Mouse (Mus musculus) intestine, embryonic 15.5 days (tissue): ENCODE data around the gene Rxra. TPM values are rescaled to one million over a fixed set of nuclear protein-coding genes. Genes with fewer than 3 reads are reported as not detected.

Source experiments
- ATAC-seq: fragments of 200-750 bp; cut with Nextera tagmentation; 2 replicates; pipeline ENCODE4 v1.8.0; 2017; ENCODE audit warnings: moderate TSS enrichment, moderate library complexity
- H3K27ac ChIP-seq: fragments of 300-500 bp; sonication (generic); 2 replicates; pipeline ENCODE4 v1.5.1; 2015; ENCODE audit warnings: mild to moderate bottlenecking, inconsistent platforms
- H3K27me3 ChIP-seq: fragments of 300-500 bp; sonication (generic); replicated peaks from 2 replicates; pipeline ENCODE4 v1.6.1; 2015; ENCODE audit warnings: inconsistent platforms
- H3K36me3 ChIP-seq: fragments of 300-500 bp; sonication (generic); 2 replicates; pipeline ENCODE4 v1.6.1; 2015; ENCODE audit warnings: inconsistent platforms
- H3K4me1 ChIP-seq: fragments of 300-500 bp; sonication (generic); replicated peaks from 2 replicates; pipeline ENCODE4 v1.6.1; 2015; ENCODE audit warnings: inconsistent platforms
- H3K4me2 ChIP-seq: fragments of 300-500 bp; sonication (generic); replicated peaks from 2 replicates; pipeline ENCODE4 v1.6.1; 2015; ENCODE audit warnings: mild to moderate bottlenecking, inconsistent platforms
- H3K4me3 ChIP-seq: fragments of 300-500 bp; sonication (generic); replicated peaks from 2 replicates; pipeline ENCODE4 v1.5.1; 2015; ENCODE audit warnings: inconsistent platforms
- H3K9ac ChIP-seq: fragments of 300-500 bp; sonication (generic); 2 replicates; pipeline ENCODE4 v1.6.1; 2015; ENCODE audit warnings: inconsistent platforms
- H3K9me3 ChIP-seq: fragments of 300-500 bp; sonication (generic); 2 replicates; pipeline ENCODE4 v1.6.1; 2016; ENCODE audit warnings: inconsistent platforms
- whole genome bisulfite sequencing: fragments of 180-500 bp; shearing (Covaris S2); methylation state at CpG from one replicate; pipeline ENCODE4 v1.1.7; 2015; 5-methylcytosine and 5-hydroxymethylcytosine counted together
- polyA plus RNA-seq: library from polyadenylated mRNA; unstranded; fragments of >200 nt; fragmentation: Nextera tagmentation; extraction: Ambion mirVana; gene quantifications from 2 replicates; pipeline ENCODE4 v1.2.1, GENCODE M21; 2015

The Rxra gene
- polyA plus RNA-seq, 1 experiment from 2014 or later, result 12.5 TPM

GRCm38 (mm10) chr2:27764256-27764936, 88.2 kb downstream of the Rxra start:
- Histone ChIP-seq H3K4me3 (no peak overlapping the region), H3K9me3 (no peaks in the 10 kb centered on the region), H3K4me1 (peaks cover 19% of the 10 kb centered on the region), H3K9ac (no peak overlapping the region), H3K4me2 (no peak overlapping the region), H3K27ac (no peak overlapping the region), H3K36me3 (peaks cover 21% of the 10 kb centered on the region), H3K27me3 (no peaks in the 10 kb centered on the region)
- WGBS, result 26% methylated on average over 6 of the region's 6 CpGs
- peak; percentile 39 for ATAC-seq

- Histone ChIP-seq H3K9ac (no peak overlapping the region), H3K4me2 (no peak overlapping the region), H3K4me3 (no peak overlapping the region), H3K27ac (no peak overlapping the region), H3K36me3 (peaks cover 16% of the 10 kb centered on the region), H3K9me3 (no peaks in the 10 kb centered on the region), H3K4me1 (peaks cover 16% of the 10 kb centered on the region), H3K27me3 (no peaks in the 10 kb centered on the region)
- WGBS, result 32% methylated on average over 3 of the region's 3 CpGs
- ATAC-seq, result peak; percentile 73
Observed at GRCm38 (mm10) chr2:27764937-27765319, 88.7 kb downstream of the Rxra start.

DNA sequence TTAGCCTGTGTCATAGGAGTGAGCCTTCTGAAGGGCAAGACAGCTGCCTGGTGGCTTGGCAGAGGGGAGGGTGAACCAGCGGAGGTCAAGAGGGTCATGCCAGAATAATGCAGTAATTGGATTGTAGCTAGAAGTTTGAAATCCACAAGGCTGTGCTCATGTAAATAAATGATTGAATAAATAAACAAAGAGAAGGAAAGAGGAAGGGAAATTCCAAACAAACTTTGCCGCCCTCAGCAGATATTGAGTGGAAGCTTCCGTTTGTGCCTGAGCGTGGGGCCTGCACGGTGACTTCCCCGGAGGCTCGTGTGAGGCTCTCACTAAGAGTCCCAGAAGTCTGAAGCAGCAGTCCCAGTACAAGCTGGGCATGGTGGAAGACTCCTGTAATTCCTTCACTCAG, 91.5 kb downstream of the Rxra start:
- Histone ChIP-seq H3K27me3 (no peaks in the 10 kb centered on the region), H3K27ac (0 out of 2 replicates have a peak overlapping the region, but pooled peaks have one; percentile 9), H3K9me3 (no peaks in the 10 kb centered on the region), H3K4me1 (peaks cover 27% of the 10 kb centered on the region), H3K36me3 (no peaks in the 10 kb centered on the region), H3K4me2 (no peak overlapping the region), H3K9ac (no peak overlapping the region), H3K4me3 (no peak overlapping the region)
- WGBS, result 34% methylated on average over 7 of the region's 7 CpGs
- no peak for ATAC-seq

GRCm38 (mm10) chr2:27769701-27770100, 93.5 kb downstream of the Rxra start:
- peaks cover 34% of the 10 kb centered on the region for H3K4me1 ChIP-seq
- no peaks in the 10 kb centered on the region for H3K9me3 ChIP-seq
- no peaks in the 10 kb centered on the region for H3K27me3 ChIP-seq
- H3K9ac ChIP-seq, result no peak overlapping the region
- no peak overlapping the region for H3K27ac ChIP-seq
- no peak overlapping the region for H3K4me3 ChIP-seq
- H3K36me3 ChIP-seq, result no peaks in the 10 kb centered on the region
- WGBS, result 24% methylated on average over 5 of the region's 5 CpGs
- ATAC-seq, result no peak
- no peak overlapping the region for H3K4me2 ChIP-seq

GRCm38 (mm10) chr2:27770205-27770604, 94.0 kb downstream of the Rxra start:
- Histone ChIP-seq H3K36me3 (no peaks in the 10 kb centered on the region), H3K4me2 (no peak overlapping the region), H3K9me3 (no peaks in the 10 kb centered on the region), H3K4me3 (no peak overlapping the region), H3K9ac (no peak overlapping the region), H3K27me3 (no peaks in the 10 kb centered on the region), H3K27ac (no peak overlapping the region), H3K4me1 (peaks cover 34% of the 10 kb centered on the region)
- ATAC-seq, result no peak
- WGBS, result under 1% methylated on average over 4 of the region's 4 CpGs

- ATAC-seq, result peak; percentile 26
- H3K4me1 ChIP-seq, result peaks cover 34% of the 10 kb centered on the region
- H3K9ac ChIP-seq, result no peak overlapping the region
- H3K4me2 ChIP-seq, result no peak overlapping the region
- WGBS, result 16% methylated on average over 7 of the region's 7 CpGs
- no peaks in the 10 kb centered on the region for H3K27me3 ChIP-seq
- H3K9me3 ChIP-seq, result no peaks in the 10 kb centered on the region
- 0 out of 2 replicates have a peak overlapping the region, but pooled peaks have one; percentile 22 for H3K27ac ChIP-seq
- H3K4me3 ChIP-seq, result no peak overlapping the region
- no peaks in the 10 kb centered on the region for H3K36me3 ChIP-seq
Observed at GRCm38 (mm10) chr2:27771936-27772335, 95.7 kb downstream of the Rxra start.

GRCm38 (mm10) chr2:27772841-27773388, 96.7 kb downstream of the Rxra start:
- Histone ChIP-seq H3K36me3 (no peaks in the 10 kb centered on the region), H3K4me1 (peaks cover 31% of the 10 kb centered on the region), H3K4me2 (no peak overlapping the region), H3K27ac (peak overlapping the region; percentile 95), H3K27me3 (no peaks in the 10 kb centered on the region), H3K9me3 (no peaks in the 10 kb centered on the region), H3K9ac (no peak overlapping the region), H3K4me3 (no peak overlapping the region)
- 49% methylated on average over 7 of the region's 7 CpGs for WGBS
- no peak for ATAC-seq

DNA sequence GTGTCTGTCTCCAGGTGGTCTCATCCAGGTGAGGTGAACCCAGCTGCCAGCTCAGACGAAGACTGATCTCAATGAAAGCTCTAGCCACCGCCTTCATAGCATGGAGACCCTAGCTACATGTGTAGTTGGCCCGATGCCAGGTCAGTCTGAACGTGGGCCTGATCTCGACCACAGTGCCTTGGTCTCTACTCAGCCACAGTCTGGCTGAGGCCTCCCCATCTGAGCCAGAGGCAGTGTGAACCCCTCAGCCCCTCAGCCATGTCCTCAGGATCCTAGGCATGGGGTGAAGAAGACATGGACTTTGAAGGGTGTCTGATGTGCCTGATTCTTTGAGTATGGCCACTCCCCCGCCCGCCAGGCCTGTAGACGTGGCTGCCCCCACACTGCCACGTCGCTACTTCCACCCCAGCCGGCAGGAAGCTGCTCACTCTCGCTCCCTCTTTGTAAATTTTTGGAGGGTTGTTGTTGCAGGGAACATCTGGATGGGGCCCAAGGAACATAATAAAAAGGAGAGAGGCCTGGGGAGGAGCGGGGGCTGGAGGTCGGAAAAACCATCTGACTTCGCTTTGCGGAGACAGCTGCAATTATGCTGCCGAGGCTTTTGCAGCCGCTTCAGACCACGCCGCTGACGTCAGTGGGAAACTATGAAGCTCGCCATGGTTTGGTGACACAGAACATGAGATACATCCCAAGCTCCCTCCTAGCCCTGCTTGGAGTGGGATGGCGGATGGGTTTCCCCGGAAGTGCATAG, 97.9 kb downstream of the Rxra start:
- Histone ChIP-seq H3K27ac (peak overlapping the region; percentile 95), H3K4me2 (no peak overlapping the region), H3K4me1 (peaks cover 28% of the 10 kb centered on the region), H3K4me3 (no peak overlapping the region), H3K27me3 (no peaks in the 10 kb centered on the region), H3K36me3 (no peaks in the 10 kb centered on the region), H3K9ac (no peak overlapping the region; the same call in 1 of the 2 replicates), H3K9me3 (no peaks in the 10 kb centered on the region)
- ATAC-seq, result peak; percentile 65
- 41% methylated on average over 24 of the region's 24 CpGs for WGBS

GRCm38 (mm10) chr2:27775006-27775405, 98.8 kb downstream of the Rxra start:
- Histone ChIP-seq H3K4me1 (peaks cover 28% of the 10 kb centered on the region), H3K36me3 (no peaks in the 10 kb centered on the region), H3K9me3 (no peaks in the 10 kb centered on the region), H3K27me3 (no peaks in the 10 kb centered on the region), H3K4me2 (no peak overlapping the region), H3K4me3 (no peak overlapping the region), H3K9ac (no peak overlapping the region), H3K27ac (peak overlapping the region; percentile 95)
- WGBS, result 80% methylated on average over 10 of the region's 10 CpGs
- no peak for ATAC-seq

GRCm38 (mm10) chr2:27775625-27776024, 99.4 kb downstream of the Rxra start:
- H3K4me3 ChIP-seq, result no peak overlapping the region
- H3K36me3 ChIP-seq, result no peaks in the 10 kb centered on the region
- ATAC-seq, result no peak
- no peak overlapping the region for H3K9ac ChIP-seq
- peaks cover 28% of the 10 kb centered on the region for H3K4me1 ChIP-seq
- no peaks in the 10 kb centered on the region for H3K9me3 ChIP-seq
- H3K27me3 ChIP-seq, result no peaks in the 10 kb centered on the region
- no peak overlapping the region for H3K4me2 ChIP-seq
- peak overlapping the region; percentile 95 for H3K27ac ChIP-seq
- 29% methylated on average over 5 of the region's 5 CpGs for WGBS

GRCm38 (mm10) chr2:27777756-27778155, 101.5 kb downstream of the Rxra start:
- Histone ChIP-seq H3K4me1 (peaks cover 17% of the 10 kb centered on the region), H3K4me3 (no peak overlapping the region), H3K27me3 (no peaks in the 10 kb centered on the region), H3K36me3 (no peaks in the 10 kb centered on the region), H3K4me2 (no peak overlapping the region), H3K9ac (no peak overlapping the region), H3K9me3 (no peaks in the 10 kb centered on the region), H3K27ac (no peak overlapping the region)
- ATAC-seq, result no peak
- WGBS, result 82% methylated on average over 2 of the region's 2 CpGs

DNA sequence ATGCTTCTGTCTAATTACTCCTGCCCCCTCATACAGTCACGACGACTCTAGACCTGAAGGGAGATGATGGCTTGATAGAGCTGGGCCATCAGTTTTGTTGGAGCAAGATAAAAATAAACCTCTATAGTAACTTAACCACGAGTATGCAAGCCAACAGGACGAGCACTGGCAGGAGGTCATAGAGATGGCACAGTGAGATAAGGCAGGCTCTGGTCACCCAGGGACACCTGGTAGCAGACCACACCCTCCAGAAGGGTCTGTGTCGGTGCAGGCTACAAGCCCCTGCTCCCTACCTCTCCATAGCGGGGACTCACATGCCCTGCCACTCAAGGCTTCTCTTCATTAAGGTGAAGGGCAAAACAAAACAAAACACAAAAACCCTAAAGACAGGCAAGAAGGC, 102.0 kb downstream of the Rxra start:
- Histone ChIP-seq H3K36me3 (no peaks in the 10 kb centered on the region), H3K27ac (no peak overlapping the region), H3K4me2 (no peak overlapping the region), H3K27me3 (no peaks in the 10 kb centered on the region), H3K9ac (no peak overlapping the region), H3K4me3 (no peak overlapping the region), H3K9me3 (no peaks in the 10 kb centered on the region), H3K4me1 (peaks cover 12% of the 10 kb centered on the region)
- WGBS, result 57% methylated on average over 6 of the region's 6 CpGs
- no peak for ATAC-seq
